Mouse (Mus musculus) myocyte (in vitro differentiated cells): ENCODE data around the gene Minos1. TPM values are rescaled to one million over a fixed set of nuclear protein-coding genes. Genes with fewer than 3 reads are reported as not detected.

Experiments used
- H3K27me3 ChIP-seq: one replicate; pipeline ENCODE4 v1.6.1; 2011; ENCODE audit not compliant: control insufficient read depth, insufficient read depth, insufficient read length
- H3K36me3 ChIP-seq: one replicate; pipeline ENCODE4 v1.6.1; 2011; ENCODE audit not compliant: control insufficient read depth, insufficient read depth
- H3K4me2 ChIP-seq: one replicate; pipeline ENCODE4 v1.6.1; 2011; ENCODE audit warnings: low read depth, control low read depth
- H3K4me3 ChIP-seq: one replicate; pipeline ENCODE4 v1.5.1; 2011; ENCODE audit warnings: mild to moderate bottlenecking, control low read depth, moderate library complexity
- H3K79me2 ChIP-seq: one replicate; pipeline ENCODE4 v1.6.1; 2011; ENCODE audit not compliant: control insufficient read depth, insufficient read depth
- H3ac ChIP-seq: one replicate; pipeline ENCODE4 v1.6.1; 2011; ENCODE audit not compliant: control insufficient read depth, insufficient read length
- CEBPB ChIP-seq: IDR thresholded peaks from 2 replicates; pipeline ENCODE4 v1.6.1; 2011; ENCODE audit warnings: mild to moderate bottlenecking, moderate library complexity; ENCODE audit not compliant: poor library complexity, insufficient read depth, severe bottlenecking
- E2F4 ChIP-seq: IDR thresholded peaks from one replicate; pipeline ENCODE4 v1.6.1; 2011; ENCODE audit warnings: mild to moderate bottlenecking, control low read depth, moderate library complexity; ENCODE audit not compliant: insufficient read depth
- MAX ChIP-seq: IDR thresholded peaks from one replicate; pipeline ENCODE4 v1.6.1; 2011; ENCODE audit warnings: low read depth, mild to moderate bottlenecking, control low read depth
- MYOD1 ChIP-seq, 3 experiments: IDR thresholded peaks; one replicate each; pipeline ENCODE4 v1.6.1; 2011; ENCODE audit warnings: control low read depth in 2 of 3, low read depth in 2 of 3, mild to moderate bottlenecking in 2 of 3, moderate library complexity in 1 of 3; ENCODE audit not compliant: insufficient read length in 2 of 3, control insufficient read depth in 1 of 3
- MYOG ChIP-seq, 3 experiments: IDR thresholded peaks; one replicate each; pipeline ENCODE4 v1.6.1; 2011; ENCODE audit warnings: control low read depth in 2 of 3, low read depth in 2 of 3, mild to moderate bottlenecking in 2 of 3; ENCODE audit not compliant: insufficient read length in 2 of 3, control insufficient read depth in 1 of 3, insufficient read depth in 1 of 3
- POLR2A ChIP-seq: IDR thresholded peaks from one replicate; pipeline ENCODE4 v1.6.1; 2011; ENCODE audit warnings: low read depth, mild to moderate bottlenecking, control low read depth, moderate library complexity; ENCODE audit not compliant: insufficient read length
- POLR2AphosphoS2 ChIP-seq: IDR thresholded peaks from one replicate; pipeline ENCODE4 v1.6.1; 2011; ENCODE audit warnings: low read depth, control low read depth; ENCODE audit not compliant: insufficient read length
- REST ChIP-seq: IDR thresholded peaks from one replicate; pipeline ENCODE4 v1.6.1; 2011; ENCODE audit warnings: mild to moderate bottlenecking, control low read depth, moderate library complexity; ENCODE audit not compliant: insufficient read depth, insufficient read length
- SRF ChIP-seq: IDR thresholded peaks from one replicate; pipeline ENCODE4 v1.6.1; 2011; ENCODE audit warnings: low read depth; ENCODE audit not compliant: control insufficient read depth, insufficient read length
- TCF12 ChIP-seq: IDR thresholded peaks from one replicate; pipeline ENCODE4 v1.6.1; 2011; ENCODE audit warnings: mild to moderate bottlenecking, control low read depth; ENCODE audit not compliant: poor library complexity, insufficient read depth, severe bottlenecking
- TCF3 ChIP-seq: IDR thresholded peaks from one replicate; pipeline ENCODE4 v1.6.1; 2011; ENCODE audit warnings: low read depth, control low read depth; ENCODE audit not compliant: insufficient read length
- USF1 ChIP-seq: IDR thresholded peaks from one replicate; pipeline ENCODE4 v1.6.1; 2011; ENCODE audit warnings: low read depth, mild to moderate bottlenecking, control low read depth, moderate library complexity
- polyA plus RNA-seq: library from polyadenylated mRNA; unstranded; fragments of >200 nt; fragmentation: generic; extraction: Trizol; gene quantifications from one replicate; pipeline ENCODE4 v1.2.1, GENCODE M21; 2012; ENCODE audit warnings: missing spikeins

Gene Minos1
- polyA plus RNA-seq, 1 experiment: 247 TPM

- Histone ChIP-seq H3K79me2 (no peaks in the 10 kb centered on the region), H3K4me3 (no peak overlapping the region), H3K36me3 (no peaks in the 10 kb centered on the region), H3K27me3 (no peaks in the 10 kb centered on the region), H3ac (no peak overlapping the region), H3K4me2 (no peak overlapping the region)
- TF ChIP-seq MYOG (IDR thresholded peaks at IDR 0.05; ENCODE audit: control insufficient read depth in 1 of 3, insufficient read depth in 1 of 3, insufficient read length in 2 of 3, low read depth in 2 of 3): no peak
- no peak for TF ChIP-seq TCF3
- TF ChIP-seq E2F4: no peak
- no peak for TF ChIP-seq TCF12
- no peak for TF ChIP-seq POLR2A
- no peak for TF ChIP-seq USF1
- no peak for TF ChIP-seq REST
- no peak for TF ChIP-seq POLR2AphosphoS2
- TF ChIP-seq MYOD1 (IDR thresholded peaks at IDR 0.05; ENCODE audit: control insufficient read depth in 1 of 3, insufficient read length in 2 of 3, low read depth in 2 of 3): no peak
- no peak for TF ChIP-seq CEBPB
- TF ChIP-seq MAX: no peak
Observed at GRCm38 (mm10) chr4:139168985-139169747, 38.3 kb upstream of the Minos1 start.

DNA sequence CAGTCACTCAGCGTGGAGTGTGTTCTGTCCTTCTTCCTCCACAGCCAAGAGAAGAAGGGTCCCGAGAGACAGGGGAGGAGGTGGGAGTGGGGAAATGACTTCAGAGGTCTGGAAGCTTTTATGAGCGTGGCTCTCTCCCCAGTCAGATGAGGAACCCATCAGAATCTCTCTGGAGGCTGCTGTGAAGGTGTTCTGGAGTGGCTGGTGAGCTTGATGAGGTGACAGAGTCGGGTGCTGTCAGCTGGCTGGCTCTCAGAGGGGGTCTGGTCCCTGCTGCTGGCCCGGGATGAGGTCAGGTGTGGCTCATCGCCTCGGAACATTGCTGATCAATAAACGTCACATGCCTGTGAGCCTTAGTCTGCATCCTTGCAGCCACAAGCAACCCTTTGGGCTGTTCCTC is 36.2 kb upstream of the Minos1 start:
- H3ac ChIP-seq: no peak overlapping the region
- H3K79me2 ChIP-seq: no peaks in the 10 kb centered on the region
- TF ChIP-seq CEBPB (no peak), SRF (no peak), POLR2AphosphoS2 (no peak), TCF3 (no peak), MAX (no peak), POLR2A (no peak), MYOD1 (IDR thresholded peaks at IDR 0.05; ENCODE audit: control insufficient read depth in 1 of 3, insufficient read length in 2 of 3, low read depth in 2 of 3) (no peak), E2F4 (no peak), REST (no peak), MYOG (IDR thresholded peaks at IDR 0.05; ENCODE audit: control insufficient read depth in 1 of 3, insufficient read depth in 1 of 3, insufficient read length in 2 of 3, low read depth in 2 of 3) (no peak), USF1 (no peak), TCF12 (no peak)
- H3K36me3 ChIP-seq: no peaks in the 10 kb centered on the region
- H3K27me3 ChIP-seq: no peaks in the 10 kb centered on the region
- H3K4me2 ChIP-seq: no peak overlapping the region
- H3K4me3 ChIP-seq: no peak overlapping the region

DNA sequence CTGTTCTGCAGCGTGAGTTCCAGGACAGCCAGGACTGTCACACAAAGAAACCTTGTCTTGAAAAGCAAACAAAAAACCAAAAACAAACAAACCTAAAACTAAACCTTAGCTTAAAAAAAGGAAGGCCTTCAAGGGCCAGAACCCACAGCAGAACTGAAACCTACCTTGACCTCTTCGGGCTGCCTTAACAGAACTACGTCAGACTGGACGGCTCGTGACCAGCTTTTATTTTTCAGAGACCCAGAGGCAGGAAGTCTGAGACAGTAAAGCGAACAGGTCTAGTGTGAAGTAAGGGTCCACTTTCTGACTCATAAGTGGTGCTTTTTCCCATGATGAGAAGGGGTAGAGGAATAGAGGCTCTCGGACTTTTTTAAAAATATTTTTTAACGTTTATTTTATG is 35.3 kb upstream of the Minos1 start:
- no peaks in the 10 kb centered on the region for H3K27me3 ChIP-seq
- no peaks in the 10 kb centered on the region for H3K79me2 ChIP-seq
- no peak overlapping the region for H3K4me2 ChIP-seq
- H3ac ChIP-seq: no peak overlapping the region
- no peaks in the 10 kb centered on the region for H3K36me3 ChIP-seq
- no peak for TF ChIP-seq TCF12
- TF ChIP-seq MYOG (IDR thresholded peaks at IDR 0.05; ENCODE audit: control insufficient read depth in 1 of 3, insufficient read depth in 1 of 3, insufficient read length in 2 of 3, low read depth in 2 of 3): no peak
- no peak for TF ChIP-seq E2F4
- TF ChIP-seq POLR2AphosphoS2: no peak
- no peak overlapping the region for H3K4me3 ChIP-seq

DNA sequence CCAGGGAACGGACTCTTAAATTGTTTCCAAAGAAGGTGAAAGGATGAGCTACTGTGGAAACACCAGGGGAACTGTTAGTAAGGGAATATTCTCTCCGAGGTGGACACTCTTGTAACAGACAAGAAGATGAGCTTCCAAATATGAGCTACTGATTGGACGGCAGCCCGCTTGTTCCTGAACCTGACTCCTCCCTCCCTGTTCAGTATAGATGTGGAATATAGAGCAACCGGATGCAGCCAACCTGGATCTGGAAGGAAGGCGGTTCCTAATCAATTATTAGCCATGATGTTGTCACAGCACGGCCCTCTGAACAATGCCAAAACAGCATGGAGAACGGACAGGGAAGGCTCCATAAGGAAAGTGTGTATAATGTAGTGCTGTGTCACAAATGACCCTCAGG is 34.3 kb upstream of the Minos1 start:
- H3K4me3 ChIP-seq: no peak overlapping the region

DNA sequence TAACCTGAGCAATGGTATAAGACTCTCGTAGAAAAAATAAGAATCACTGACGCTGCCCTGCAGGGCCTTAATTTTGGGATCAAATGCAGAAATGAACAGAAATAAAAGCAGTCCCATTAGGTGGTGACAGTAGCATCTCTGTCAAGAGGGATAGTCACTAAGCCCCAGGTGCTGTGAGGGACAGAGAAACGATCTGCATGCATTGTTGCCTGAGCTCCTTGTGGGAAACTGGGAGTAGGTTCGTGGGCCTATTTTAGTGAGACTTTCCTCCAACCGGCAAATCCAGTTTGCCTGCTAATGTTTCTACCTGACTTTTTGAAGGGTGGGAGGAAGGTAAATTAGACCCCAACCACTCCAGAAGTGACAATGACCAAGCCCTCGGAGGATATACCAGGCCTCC is 33.2 kb upstream of the Minos1 start:
- no peaks in the 10 kb centered on the region for H3K79me2 ChIP-seq
- H3K4me2 ChIP-seq: no peak overlapping the region
- H3K36me3 ChIP-seq: no peaks in the 10 kb centered on the region
- H3K27me3 ChIP-seq: no peaks in the 10 kb centered on the region
- no peak for TF ChIP-seq TCF3
- TF ChIP-seq TCF12: no peak
- no peak for TF ChIP-seq POLR2AphosphoS2
- no peak for TF ChIP-seq MYOD1 (IDR thresholded peaks at IDR 0.05; ENCODE audit: control insufficient read depth in 1 of 3, insufficient read length in 2 of 3, low read depth in 2 of 3)
- TF ChIP-seq SRF: no peak
- TF ChIP-seq USF1: no peak
- no peak for TF ChIP-seq REST
- TF ChIP-seq MAX: no peak
- TF ChIP-seq POLR2A: no peak
- TF ChIP-seq MYOG (IDR thresholded peaks at IDR 0.05; ENCODE audit: control insufficient read depth in 1 of 3, insufficient read depth in 1 of 3, insufficient read length in 2 of 3, low read depth in 2 of 3): no peak
- H3ac ChIP-seq: no peak overlapping the region
- H3K4me3 ChIP-seq: no peak overlapping the region

More for the DNA sequence above, 34.3 kb upstream of the Minos1 start:
- TF ChIP-seq POLR2A: no peak
- no peak for TF ChIP-seq MYOG (IDR thresholded peaks at IDR 0.05; ENCODE audit: control insufficient read depth in 1 of 3, insufficient read depth in 1 of 3, insufficient read length in 2 of 3, low read depth in 2 of 3)
- TF ChIP-seq TCF3: no peak
- TF ChIP-seq SRF: no peak
- no peak for TF ChIP-seq USF1
- no peak for TF ChIP-seq TCF12
- no peak for TF ChIP-seq MYOD1 (IDR thresholded peaks at IDR 0.05; ENCODE audit: control insufficient read depth in 1 of 3, insufficient read length in 2 of 3, low read depth in 2 of 3)
- Histone ChIP-seq H3K36me3 (no peaks in the 10 kb centered on the region), H3K27me3 (no peaks in the 10 kb centered on the region), H3K4me2 (no peak overlapping the region), H3ac (no peak overlapping the region), H3K79me2 (no peaks in the 10 kb centered on the region)
